Mouse (Mus musculus) erythroid progenitor cell, adult 5-6 weeks (primary cell): ENCODE results near the gene Dnaic2. TPM values are rescaled to one million over a fixed set of nuclear protein-coding genes. Genes with fewer than 3 reads are reported as not detected.

ENCODE experiments used
- ATAC-seq: replicated peaks from 2 replicates; pipeline ENCODE4 v1.8.0; 2016; ENCODE audit warnings: moderate number of reproducible peaks, mild to moderate bottlenecking, moderate TSS enrichment, inconsistent platforms; ENCODE audit not compliant: poor library complexity, low FRiP score, severe bottlenecking
- total RNA-seq, 2 experiments: library from RNA; stranded (forward) in 1 of 2; stranded (reverse) in 1 of 2; fragments of 150-400 nt in 1 of 2; fragments of 186-747, 209-891 nt in 1 of 2; gene quantifications; 2 replicates each; pipeline versions ENCODE4 v1.2.3 to v1.2.4; 2015 to 2017; ENCODE audit warnings: low replicate concordance in 2 of 2

The Dnaic2 gene
- total RNA-seq, 2 experiments from 2014 or later, result not detected

- ATAC-seq, result no peak
These were observed 28.7 kb upstream of the Dnaic2 start for GRCm38 (mm10) chr11:114698496-114698895.

- no peak for ATAC-seq
These were observed 27.7 kb upstream of the Dnaic2 start for GRCm38 (mm10) chr11:114699511-114699910.

DNA sequence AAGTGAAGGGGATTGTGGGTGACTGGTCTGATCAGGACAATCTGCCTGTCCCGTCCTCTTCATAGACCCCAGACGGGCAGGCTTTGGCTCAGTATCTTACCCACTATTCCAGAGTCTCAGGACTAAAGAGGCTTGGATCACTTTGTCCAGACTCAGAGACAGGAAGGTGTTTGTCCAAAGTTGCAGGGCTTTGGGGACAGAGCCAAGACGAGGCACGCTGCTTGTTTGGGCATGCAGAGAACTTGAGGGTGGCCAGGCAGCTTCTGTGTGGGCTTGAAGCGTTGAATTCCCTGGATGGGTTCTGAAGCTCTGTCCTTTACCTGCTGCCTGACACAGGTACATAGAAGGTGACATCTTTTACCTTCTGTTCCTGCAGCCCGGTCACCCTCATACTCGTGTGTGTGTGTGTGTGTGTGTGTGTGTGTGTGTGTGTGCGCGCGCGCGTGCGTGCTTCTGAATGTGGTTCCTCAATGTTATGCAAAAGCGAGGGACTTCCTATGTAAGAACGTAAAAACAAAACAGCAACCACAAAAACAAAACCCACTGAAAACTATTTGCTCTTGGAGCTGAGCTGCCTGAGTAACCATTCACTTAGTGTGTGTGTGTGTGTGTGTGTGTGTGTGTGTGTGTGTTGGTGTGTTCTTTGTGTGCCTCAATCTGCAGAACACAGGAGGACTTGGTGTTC, 24.8 kb upstream of the Dnaic2 start:
- no peak for ATAC-seq

DNA sequence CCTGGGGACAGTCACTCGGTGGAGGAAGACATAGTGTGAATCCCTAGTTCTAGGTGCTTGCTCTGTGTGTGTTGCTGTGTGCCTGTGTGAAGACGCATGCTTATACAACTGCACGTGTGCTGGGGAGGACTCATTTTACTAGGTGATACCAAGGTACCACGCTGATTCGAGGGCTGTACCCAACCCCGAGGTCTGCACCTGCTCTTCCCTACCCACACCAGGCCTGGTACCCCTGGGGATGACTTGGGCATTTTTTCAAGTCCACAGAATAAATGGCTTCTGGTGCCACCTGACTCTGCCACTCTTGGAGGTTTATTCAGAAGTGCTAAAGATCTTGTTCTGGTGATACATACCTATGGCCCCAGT, 24.2 kb upstream of the Dnaic2 start:
- ATAC-seq, result no peak

DNA sequence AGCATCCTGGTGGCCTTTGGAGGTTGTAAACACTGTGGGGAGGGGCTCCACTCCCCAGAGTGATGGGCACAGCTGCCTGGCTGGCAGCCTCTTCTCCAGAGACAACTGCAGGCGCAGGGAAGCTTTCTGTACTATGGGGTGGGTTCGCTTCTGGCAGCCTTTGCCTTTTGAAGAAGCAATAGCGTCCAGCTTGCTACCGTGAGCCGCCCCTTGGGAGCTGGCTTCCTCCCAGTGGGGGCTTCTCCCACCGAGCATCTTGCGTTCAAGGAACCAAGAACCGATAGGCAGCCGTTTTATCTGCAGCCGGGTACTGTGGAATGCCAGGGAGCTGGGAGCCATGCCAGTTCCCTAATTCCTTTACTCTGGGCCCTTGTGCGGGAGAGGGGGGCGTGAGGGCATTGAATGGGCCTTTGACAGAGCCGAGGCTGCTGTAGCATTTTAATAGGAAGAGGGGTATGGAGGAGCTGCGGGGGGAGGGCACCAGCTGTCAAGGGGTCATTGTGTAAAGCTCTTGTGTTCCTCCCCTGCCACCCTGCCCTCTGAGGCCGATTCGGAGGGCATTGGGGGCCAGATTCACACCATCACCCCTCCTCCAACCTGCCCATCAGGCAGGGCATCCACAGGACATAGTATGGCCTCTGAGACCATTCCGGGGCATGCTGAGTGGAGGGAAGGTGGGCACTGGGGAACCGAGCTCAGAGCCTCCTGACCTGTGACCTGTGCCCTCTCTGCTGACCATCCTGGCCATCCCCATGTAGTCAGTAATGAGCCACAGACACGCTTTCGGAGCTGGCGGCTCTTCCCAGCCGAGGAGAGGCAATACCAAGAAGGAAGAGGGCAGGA, 22.9 kb upstream of the Dnaic2 start:
- ATAC-seq, result no peak

DNA sequence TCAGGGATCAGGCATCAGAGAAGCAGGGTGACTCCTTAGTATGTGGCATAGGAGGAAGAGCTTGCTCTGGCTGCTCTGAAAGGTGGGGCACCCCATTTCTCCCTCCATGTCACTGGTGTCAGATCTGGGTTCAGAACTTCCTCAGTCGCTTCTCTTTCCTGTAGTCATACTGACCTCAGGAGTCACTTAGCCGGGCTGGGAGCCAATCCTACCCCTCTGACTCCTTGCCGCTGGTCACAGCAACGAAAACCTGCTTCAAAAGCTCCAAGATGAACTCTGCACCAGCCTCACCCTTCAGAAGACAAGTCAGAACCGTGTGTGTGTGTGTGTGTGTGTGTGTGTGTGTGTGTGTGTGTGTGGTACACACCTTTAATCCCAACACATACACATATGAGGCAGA, 20.9 kb upstream of the Dnaic2 start:
- no peak for ATAC-seq

DNA sequence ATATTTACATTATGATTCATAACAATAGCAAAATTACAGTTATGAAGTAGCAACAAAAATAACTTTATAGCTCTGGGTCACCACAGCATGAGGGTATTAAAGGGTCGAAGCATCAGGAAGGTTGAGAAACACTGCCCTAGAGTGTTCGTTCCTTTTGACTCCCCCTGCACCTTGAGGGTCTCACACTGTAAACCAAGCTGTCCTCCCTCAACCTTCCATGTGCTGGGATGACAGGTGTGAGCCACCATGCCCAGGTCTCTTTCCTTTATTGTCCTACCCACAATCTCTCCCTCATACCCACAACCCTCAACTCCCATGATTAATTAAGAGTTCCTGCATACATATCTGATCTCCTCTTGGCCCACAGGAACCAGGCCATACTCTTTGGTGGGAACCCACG, 15.8 kb upstream of the Dnaic2 start:
- ATAC-seq, result no peak

DNA sequence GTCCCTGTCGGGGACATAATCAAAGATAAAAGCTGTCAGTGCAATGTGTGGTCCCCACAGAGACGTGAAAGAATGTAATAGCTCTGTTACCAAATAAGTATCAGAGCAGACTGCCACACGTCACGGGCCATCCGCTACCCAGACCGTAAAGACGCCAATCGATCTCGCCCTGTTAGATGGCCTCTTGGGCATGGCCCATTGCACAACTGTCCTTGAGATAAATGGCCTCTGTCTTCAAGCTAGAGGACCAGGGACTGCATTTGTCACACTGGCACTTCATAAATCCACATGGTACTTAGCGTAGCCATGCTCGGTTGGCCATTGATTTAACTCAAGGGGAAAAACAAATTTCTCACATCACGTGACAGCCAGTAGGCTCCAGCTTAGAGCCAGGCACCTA, 15.3 kb upstream of the Dnaic2 start:
- ATAC-seq, result no peak

- no peak for ATAC-seq
These were observed 12.7 kb upstream of the Dnaic2 start for GRCm38 (mm10) chr11:114714526-114714925.

- no peak for ATAC-seq
These were observed 11.7 kb upstream of the Dnaic2 start for GRCm38 (mm10) chr11:114715531-114715930.

DNA sequence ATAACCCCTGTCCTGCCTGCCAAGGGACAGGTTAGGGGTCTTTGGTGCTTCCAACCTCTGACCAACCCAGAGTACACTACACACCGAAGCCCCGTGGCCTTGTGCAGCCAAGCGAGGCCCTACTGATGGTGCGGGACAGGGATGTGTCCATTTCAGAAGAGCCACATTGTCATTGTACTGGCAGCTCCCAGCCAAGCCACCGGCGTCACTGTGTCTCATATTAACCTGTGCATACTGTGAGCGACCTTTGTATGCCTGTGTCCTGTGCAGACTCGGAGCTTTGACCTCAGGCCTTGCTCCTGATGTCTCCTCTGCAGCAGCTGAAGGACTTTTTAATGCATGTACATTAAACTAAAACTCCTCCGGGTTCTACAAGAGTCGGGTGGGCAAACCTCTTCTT, 6.7 kb upstream of the Dnaic2 start:
- ATAC-seq, result no peak

DNA sequence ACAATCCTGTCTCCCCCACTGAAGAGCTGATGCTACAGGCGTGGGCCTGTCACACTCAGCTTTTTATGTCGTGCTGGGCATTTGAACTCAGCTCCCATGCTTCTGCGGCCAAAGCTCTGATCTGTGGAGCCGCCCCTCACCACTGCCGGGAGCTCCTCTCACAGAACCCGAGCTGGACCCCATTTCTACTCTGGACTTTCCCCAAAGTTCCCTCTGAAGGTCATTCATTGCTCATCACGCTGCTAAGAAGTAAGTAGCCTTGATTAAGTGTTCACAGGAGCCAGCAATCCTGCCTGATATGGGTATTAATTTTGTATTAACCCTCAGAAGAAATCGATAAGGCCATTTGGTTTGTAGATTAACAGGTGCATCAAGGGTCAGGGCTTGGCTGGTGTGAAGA, 4.8 kb upstream of the Dnaic2 start:
- ATAC-seq, result no peak

DNA sequence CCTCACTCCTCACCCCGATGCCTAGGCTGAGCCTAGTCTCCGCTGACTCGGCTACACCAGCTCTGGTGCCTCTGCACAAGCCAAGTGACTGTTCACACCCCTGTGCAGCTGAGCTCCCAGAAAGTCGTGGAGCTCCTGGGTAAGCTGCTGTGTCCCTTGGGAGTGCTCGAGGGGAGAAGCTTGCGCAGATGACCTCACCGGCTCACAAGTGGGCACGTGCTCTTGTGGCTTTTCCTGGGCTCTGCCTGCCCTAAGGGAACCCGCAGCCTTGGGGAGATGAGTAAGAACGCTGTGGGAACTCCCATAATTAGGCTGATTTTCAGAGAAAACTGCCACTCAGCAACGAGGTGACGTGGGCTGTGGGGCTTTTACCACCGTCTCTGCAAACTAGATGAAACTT, 4.2 kb upstream of the Dnaic2 start:
- no peak for ATAC-seq

- no peak for ATAC-seq
These were observed 2.2 kb upstream of the Dnaic2 start for GRCm38 (mm10) chr11:114724787-114725590.

GRCm38 (mm10) chr11:114727826-114728186, 598 bp downstream of the Dnaic2 start:
- no peak for ATAC-seq

- ATAC-seq, result no peak
These were observed 1.1 kb downstream of the Dnaic2 start for GRCm38 (mm10) chr11:114728333-114728732.

GRCm38 (mm10) chr11:114729832-114730363, 2.7 kb downstream of the Dnaic2 start:
- ATAC-seq, result no peak

DNA sequence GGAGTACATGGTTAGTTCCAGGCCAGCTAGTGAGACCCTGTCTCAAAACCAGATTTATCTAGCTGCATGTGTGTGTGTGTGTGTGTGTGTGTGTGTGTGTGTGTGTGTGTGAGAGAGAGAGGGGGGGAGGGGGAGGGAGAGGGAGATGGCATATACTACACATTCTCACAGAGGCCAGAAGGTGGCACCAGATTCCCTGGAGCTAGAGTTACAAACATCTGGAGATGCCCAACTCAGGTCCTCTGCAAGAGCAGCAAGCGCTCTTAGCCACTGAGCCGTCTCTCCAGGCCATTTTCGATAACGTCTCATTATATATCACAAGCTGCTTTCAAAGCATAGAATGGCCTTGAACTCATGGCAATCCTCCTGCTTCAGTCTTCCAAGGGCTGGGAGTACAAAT, 4.5 kb downstream of the Dnaic2 start:
- no peak for ATAC-seq

DNA sequence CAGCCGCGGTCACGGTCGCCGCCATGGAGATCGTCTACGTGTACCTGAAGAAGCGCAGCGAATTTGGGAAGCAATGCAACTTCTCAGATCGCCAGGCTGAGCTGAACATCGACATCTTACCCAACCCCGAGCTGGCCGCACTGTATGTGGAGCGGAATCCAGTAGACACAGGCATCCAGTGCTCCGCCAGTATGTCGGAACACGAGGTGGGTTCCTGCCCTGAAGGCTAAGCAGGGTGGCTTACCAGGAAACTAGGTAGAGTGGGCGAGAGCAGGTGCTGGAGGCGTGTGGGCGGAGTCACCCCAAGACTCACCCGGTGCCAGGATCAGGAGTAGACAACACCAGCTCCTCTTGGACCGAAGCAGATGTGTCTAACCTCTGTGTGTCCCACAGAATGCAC, 5.7 kb downstream of the Dnaic2 start:
- ATAC-seq, result no peak

DNA sequence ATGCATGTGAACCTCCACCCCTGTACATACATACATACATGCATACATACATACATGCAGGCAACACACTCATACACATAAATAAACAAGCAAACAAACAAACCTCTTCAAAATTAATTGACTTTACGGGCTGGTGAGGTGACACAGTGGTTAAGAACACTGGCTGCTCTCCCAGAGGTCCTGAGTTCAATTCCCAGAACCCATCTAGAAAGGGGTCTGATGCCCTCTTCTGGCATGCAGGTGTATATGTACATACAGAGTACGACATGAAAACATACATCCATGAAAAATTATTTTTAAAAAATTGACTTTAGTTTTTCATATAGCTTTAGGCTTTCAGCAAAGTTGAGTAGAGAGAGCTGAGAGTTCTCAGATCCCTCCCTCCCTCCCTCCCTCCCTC, 8.9 kb downstream of the Dnaic2 start:
- ATAC-seq, result no peak
